Mouse (Mus musculus): ENCODE measurements around the gene Zbtb25. TPM values are rescaled to one million over a fixed set of nuclear protein-coding genes. Genes with fewer than 3 reads are reported as not detected.

Gene Zbtb25
- polyA plus RNA-seq, 1 experiment = 6.5 TPM

GRCm38 (mm10) chr12:76388794-76389193 lies 19.4 kb upstream of the Zbtb25 start:
- Histone ChIP-seq H3ac (ENCODE audit: control insufficient read depth, insufficient read length, low read depth) (no peak overlapping the region), H3K4me3 (ENCODE audit: insufficient read depth, poor library complexity, severe bottlenecking) (no peak overlapping the region), H3K27me3 (ENCODE audit: control insufficient read depth, insufficient read depth, insufficient read length) (no peaks in the 10 kb centered on the region), H3K79me2 (ENCODE audit: control insufficient read depth, insufficient read depth) (peaks cover 65% of the 10 kb centered on the region), H3K36me3 (ENCODE audit: control insufficient read depth, insufficient read depth) (peaks cover 72% of the 10 kb centered on the region), H3K79me3 (ENCODE audit: low read depth) (peaks cover 46% of the 10 kb centered on the region)
- TF ChIP-seq FOSL1 (IDR thresholded peaks at IDR 0.05; ENCODE audit: insufficient read depth, low read length, poor library complexity, severe bottlenecking) = no peak
- TF ChIP-seq CEBPB (IDR thresholded peaks at IDR 0.05; ENCODE audit: low read depth) = no peak
- TF ChIP-seq USF1 (IDR thresholded peaks at IDR 0.05; ENCODE audit: low read depth) = no peak
- no peak for TF ChIP-seq MYOD1 (IDR thresholded peaks at IDR 0.05; ENCODE audit: control insufficient read depth, insufficient read length, low read depth)
- TF ChIP-seq MAX (IDR thresholded peaks at IDR 0.05) = no peak
- no peak for TF ChIP-seq MYOG (IDR thresholded peaks at IDR 0.05; ENCODE audit: control insufficient read depth, extremely low read depth, insufficient read length)
- no peak for TF ChIP-seq CTCF (IDR thresholded peaks at IDR 0.05; ENCODE audit: control insufficient read depth, insufficient read depth, insufficient read length)

- no peaks in the 10 kb centered on the region for H3K27me3 ChIP-seq (ENCODE audit: control insufficient read depth, insufficient read depth, insufficient read length)
- peaks cover 98% of the 10 kb centered on the region for H3K79me2 ChIP-seq (ENCODE audit: control insufficient read depth, insufficient read depth)
- H3K79me3 ChIP-seq (ENCODE audit: low read depth) = peaks cover 79% of the 10 kb centered on the region
- no peak overlapping the region for H3ac ChIP-seq (ENCODE audit: control insufficient read depth, insufficient read length, low read depth)
- TF ChIP-seq FOSL1 (IDR thresholded peaks at IDR 0.05; ENCODE audit: insufficient read depth, low read length, poor library complexity, severe bottlenecking) (no peak), MYOD1 (IDR thresholded peaks at IDR 0.05; ENCODE audit: control insufficient read depth, insufficient read length, low read depth) (no peak), MYOG (IDR thresholded peaks at IDR 0.05; ENCODE audit: control insufficient read depth, extremely low read depth, insufficient read length) (no peak), USF1 (IDR thresholded peaks at IDR 0.05; ENCODE audit: low read depth) (no peak), MAX (IDR thresholded peaks at IDR 0.05) (no peak), CEBPB (IDR thresholded peaks at IDR 0.05; ENCODE audit: low read depth) (no peak), CTCF (IDR thresholded peaks at IDR 0.05; ENCODE audit: control insufficient read depth, insufficient read depth, insufficient read length) (no peak)
- no peak overlapping the region for H3K4me3 ChIP-seq (ENCODE audit: insufficient read depth, poor library complexity, severe bottlenecking)
- peaks cover 72% of the 10 kb centered on the region for H3K36me3 ChIP-seq (ENCODE audit: control insufficient read depth, insufficient read depth)
These were observed 15.9 kb upstream of the Zbtb25 start for GRCm38 (mm10) chr12:76385342-76385741.

GRCm38 (mm10) chr12:76380151-76380550 lies 10.7 kb upstream of the Zbtb25 start:
- H3ac ChIP-seq (ENCODE audit: control insufficient read depth, insufficient read length, low read depth) = no peak overlapping the region
- H3K36me3 ChIP-seq (ENCODE audit: control insufficient read depth, insufficient read depth) = peaks cover 32% of the 10 kb centered on the region
- TF ChIP-seq MAX (IDR thresholded peaks at IDR 0.05) (no peak), CEBPB (IDR thresholded peaks at IDR 0.05; ENCODE audit: low read depth) (no peak), MYOG (IDR thresholded peaks at IDR 0.05; ENCODE audit: control insufficient read depth, extremely low read depth, insufficient read length) (no peak), FOSL1 (IDR thresholded peaks at IDR 0.05; ENCODE audit: insufficient read depth, low read length, poor library complexity, severe bottlenecking) (no peak), MYOD1 (IDR thresholded peaks at IDR 0.05; ENCODE audit: control insufficient read depth, insufficient read length, low read depth) (no peak), CTCF (IDR thresholded peaks at IDR 0.05; ENCODE audit: control insufficient read depth, insufficient read depth, insufficient read length) (no peak), USF1 (IDR thresholded peaks at IDR 0.05; ENCODE audit: low read depth) (no peak)
- no peak overlapping the region for H3K4me3 ChIP-seq (ENCODE audit: insufficient read depth, poor library complexity, severe bottlenecking)
- no peaks in the 10 kb centered on the region for H3K27me3 ChIP-seq (ENCODE audit: control insufficient read depth, insufficient read depth, insufficient read length)
- peaks cover 100% of the 10 kb centered on the region for H3K79me3 ChIP-seq (ENCODE audit: low read depth)
- peaks cover 100% of the 10 kb centered on the region for H3K79me2 ChIP-seq (ENCODE audit: control insufficient read depth, insufficient read depth)

- no peak overlapping the region for H3ac ChIP-seq (ENCODE audit: control insufficient read depth, insufficient read length, low read depth)
- H3K79me2 ChIP-seq (ENCODE audit: control insufficient read depth, insufficient read depth) = peaks cover 100% of the 10 kb centered on the region
- H3K4me3 ChIP-seq (ENCODE audit: insufficient read depth, poor library complexity, severe bottlenecking) = no peak overlapping the region
- peaks cover 100% of the 10 kb centered on the region for H3K79me3 ChIP-seq (ENCODE audit: low read depth)
- TF ChIP-seq MYOG (IDR thresholded peaks at IDR 0.05; ENCODE audit: control insufficient read depth, extremely low read depth, insufficient read length) (no peak), CTCF (IDR thresholded peaks at IDR 0.05; ENCODE audit: control insufficient read depth, insufficient read depth, insufficient read length) (no peak), MYOD1 (IDR thresholded peaks at IDR 0.05; ENCODE audit: control insufficient read depth, insufficient read length, low read depth) (no peak), MAX (IDR thresholded peaks at IDR 0.05) (no peak), USF1 (IDR thresholded peaks at IDR 0.05; ENCODE audit: low read depth) (no peak), FOSL1 (IDR thresholded peaks at IDR 0.05; ENCODE audit: insufficient read depth, low read length, poor library complexity, severe bottlenecking) (no peak), CEBPB (IDR thresholded peaks at IDR 0.05; ENCODE audit: low read depth) (no peak)
- H3K27me3 ChIP-seq (ENCODE audit: control insufficient read depth, insufficient read depth, insufficient read length) = no peaks in the 10 kb centered on the region
- peaks cover 34% of the 10 kb centered on the region for H3K36me3 ChIP-seq (ENCODE audit: control insufficient read depth, insufficient read depth)
These were observed 9.2 kb upstream of the Zbtb25 start for GRCm38 (mm10) chr12:76378556-76378955.

DNA sequence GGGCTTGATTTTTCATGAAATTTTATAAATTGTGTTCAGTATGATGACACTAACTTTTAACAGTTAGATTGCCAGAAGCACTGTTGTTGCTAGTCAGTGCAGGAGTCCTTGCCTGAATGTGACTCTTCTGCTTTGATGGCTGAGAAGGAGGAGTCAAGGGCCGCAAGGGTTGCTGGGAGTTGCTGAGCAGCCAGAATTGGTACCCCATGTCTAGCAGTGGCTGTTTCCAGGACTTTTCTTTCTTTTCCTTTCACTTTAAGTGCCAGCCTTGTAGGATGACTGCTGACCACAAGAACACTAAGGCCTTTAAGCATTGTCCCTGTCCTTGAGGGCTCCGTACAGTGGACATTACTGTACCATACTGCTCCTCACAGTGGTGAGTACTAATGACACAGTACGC lies 8.3 kb upstream of the Zbtb25 start:
- Histone ChIP-seq H3K79me2 (ENCODE audit: control insufficient read depth, insufficient read depth) (peaks cover 100% of the 10 kb centered on the region), H3K79me3 (ENCODE audit: low read depth) (peaks cover 99% of the 10 kb centered on the region), H3ac (ENCODE audit: control insufficient read depth, insufficient read length, low read depth) (no peak overlapping the region), H3K27me3 (ENCODE audit: control insufficient read depth, insufficient read depth, insufficient read length) (no peaks in the 10 kb centered on the region), H3K4me3 (ENCODE audit: insufficient read depth, poor library complexity, severe bottlenecking) (no peak overlapping the region), H3K36me3 (ENCODE audit: control insufficient read depth, insufficient read depth) (peaks cover 28% of the 10 kb centered on the region)
- no peak for TF ChIP-seq MYOG (IDR thresholded peaks at IDR 0.05; ENCODE audit: control insufficient read depth, extremely low read depth, insufficient read length)
- TF ChIP-seq MAX (IDR thresholded peaks at IDR 0.05) = no peak
- TF ChIP-seq CTCF (IDR thresholded peaks at IDR 0.05; ENCODE audit: control insufficient read depth, insufficient read depth, insufficient read length) = no peak
- no peak for TF ChIP-seq FOSL1 (IDR thresholded peaks at IDR 0.05; ENCODE audit: insufficient read depth, low read length, poor library complexity, severe bottlenecking)
- TF ChIP-seq CEBPB (IDR thresholded peaks at IDR 0.05; ENCODE audit: low read depth) = no peak
- TF ChIP-seq MYOD1 (IDR thresholded peaks at IDR 0.05; ENCODE audit: control insufficient read depth, insufficient read length, low read depth) = no peak
- TF ChIP-seq USF1 (IDR thresholded peaks at IDR 0.05; ENCODE audit: low read depth) = no peak

DNA sequence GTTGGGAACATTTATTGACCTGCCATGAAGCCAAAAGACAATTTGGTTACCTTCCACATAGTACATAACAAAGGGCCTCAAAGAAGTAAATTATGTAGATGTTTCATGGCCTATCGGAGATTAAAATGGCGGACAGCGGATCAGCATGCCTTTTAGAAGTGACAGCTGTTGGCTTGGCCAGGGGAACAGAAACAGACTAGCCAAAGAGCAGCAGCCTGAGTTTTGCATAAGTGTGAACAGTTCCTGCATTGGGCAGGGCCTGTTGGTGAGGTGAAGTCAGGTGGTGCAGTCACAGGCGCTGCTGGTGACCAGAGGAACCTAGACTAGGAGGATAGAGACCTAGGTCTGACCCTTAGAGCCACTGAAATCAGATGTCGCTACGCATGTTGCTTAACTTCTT lies 7.7 kb upstream of the Zbtb25 start:
- H3K4me3 ChIP-seq (ENCODE audit: insufficient read depth, poor library complexity, severe bottlenecking) = no peak overlapping the region
- H3K27me3 ChIP-seq (ENCODE audit: control insufficient read depth, insufficient read depth, insufficient read length) = no peaks in the 10 kb centered on the region
- H3K36me3 ChIP-seq (ENCODE audit: control insufficient read depth, insufficient read depth) = peaks cover 28% of the 10 kb centered on the region
- H3K79me2 ChIP-seq (ENCODE audit: control insufficient read depth, insufficient read depth) = peaks cover 100% of the 10 kb centered on the region
- no peak for TF ChIP-seq MAX (IDR thresholded peaks at IDR 0.05)
- no peak for TF ChIP-seq CEBPB (IDR thresholded peaks at IDR 0.05; ENCODE audit: low read depth)
- no peak for TF ChIP-seq MYOG (IDR thresholded peaks at IDR 0.05; ENCODE audit: control insufficient read depth, extremely low read depth, insufficient read length)
- no peak for TF ChIP-seq MYOD1 (IDR thresholded peaks at IDR 0.05; ENCODE audit: control insufficient read depth, insufficient read length, low read depth)
- TF ChIP-seq FOSL1 (IDR thresholded peaks at IDR 0.05; ENCODE audit: insufficient read depth, low read length, poor library complexity, severe bottlenecking) = no peak
- no peak for TF ChIP-seq USF1 (IDR thresholded peaks at IDR 0.05; ENCODE audit: low read depth)
- TF ChIP-seq CTCF (IDR thresholded peaks at IDR 0.05; ENCODE audit: control insufficient read depth, insufficient read depth, insufficient read length) = no peak
- H3ac ChIP-seq (ENCODE audit: control insufficient read depth, insufficient read length, low read depth) = no peak overlapping the region
- peaks cover 99% of the 10 kb centered on the region for H3K79me3 ChIP-seq (ENCODE audit: low read depth)

Data from C2C12 (cell line).